Mouse (Mus musculus): ENCODE results near the gene Atg7. TPM values are rescaled to one million over a fixed set of nuclear protein-coding genes. Genes with fewer than 3 reads are reported as not detected.

The Atg7 gene
- total and polyA plus RNA-seq, 2 experiments from 2014 or later, result 17.1 to 21.5 TPM

DNA sequence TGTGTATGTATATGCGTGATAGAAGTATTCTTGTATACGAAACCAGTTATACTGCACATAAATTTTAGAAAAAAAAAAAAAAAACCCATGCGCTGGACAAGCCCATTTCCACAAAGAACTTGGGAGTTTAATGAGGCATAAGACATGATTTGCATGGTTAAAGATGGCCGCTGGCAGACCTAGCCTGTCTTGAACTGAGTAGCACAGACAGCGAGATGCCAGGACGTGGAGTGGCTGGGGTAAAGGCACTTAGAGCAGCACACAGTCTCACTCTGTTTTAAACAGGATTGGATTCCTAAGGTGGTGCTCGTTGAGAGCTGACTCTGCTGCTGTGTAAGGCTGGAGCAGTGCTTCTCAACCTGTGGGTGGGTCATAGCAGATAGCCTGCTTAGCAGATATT, 192.4 kb downstream of the Atg7 start:
- H3K27ac ChIP-seq (ENCODE audit: low read depth, low read length), result no peak overlapping the region
- DNase-seq (ENCODE audit: low spot score), result no peak
- H3K4me1 ChIP-seq (ENCODE audit: insufficient read depth, low read length), result no peaks in the 10 kb centered on the region
- H3K4me3 ChIP-seq (ENCODE audit: low read depth, low read length), result no peak overlapping the region
- H3K9ac ChIP-seq (replicated peaks; ENCODE audit: low read length, poor library complexity, severe bottlenecking), result no peak overlapping the region
- H3K27me3 ChIP-seq (ENCODE audit: insufficient read depth, low read length), result no peaks in the 10 kb centered on the region
- 89% methylated on average over 7 of the region's 7 CpGs for WGBS
- no peak overlapping the region for H3K4me2 ChIP-seq (ENCODE audit: low read depth, low read length, poor library complexity, severe bottlenecking)
- no peaks in the 10 kb centered on the region for H3K9me3 ChIP-seq (ENCODE audit: low read length)
- no peaks in the 10 kb centered on the region for H3K36me3 ChIP-seq (ENCODE audit: insufficient read depth, low read length)
- ATAC-seq (ENCODE audit: low FRiP score), result no peak
- TF ChIP-seq CTCF (IDR thresholded peaks at IDR 0.05), result no peak

DNA sequence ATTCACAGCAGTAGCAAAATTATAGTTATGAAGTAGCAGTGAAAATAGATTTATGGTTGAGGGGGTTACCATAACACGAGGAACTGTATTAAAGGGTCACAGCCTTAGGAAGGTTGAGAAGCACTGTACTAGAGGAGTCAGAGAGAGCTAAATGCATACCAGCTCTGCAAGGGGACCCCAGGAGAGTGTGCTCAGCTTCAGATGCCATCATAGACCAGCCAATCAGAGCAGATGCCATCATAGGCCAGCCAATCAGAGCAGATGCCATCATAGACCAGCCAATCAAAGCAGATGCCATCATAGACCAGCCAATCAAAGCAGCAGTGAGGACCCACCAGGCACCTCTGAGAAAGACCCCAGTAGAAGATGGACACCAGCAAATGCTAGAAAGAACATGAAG, 192.9 kb downstream of the Atg7 start:
- no peaks in the 10 kb centered on the region for H3K36me3 ChIP-seq (ENCODE audit: insufficient read depth, low read length)
- H3K9ac ChIP-seq (replicated peaks; ENCODE audit: low read length, poor library complexity, severe bottlenecking), result no peak overlapping the region
- H3K27ac ChIP-seq (ENCODE audit: low read depth, low read length), result no peak overlapping the region
- DNase-seq (ENCODE audit: low spot score), result no peak
- H3K9me3 ChIP-seq (ENCODE audit: low read length), result no peaks in the 10 kb centered on the region
- H3K4me1 ChIP-seq (ENCODE audit: insufficient read depth, low read length), result no peaks in the 10 kb centered on the region
- H3K27me3 ChIP-seq (ENCODE audit: insufficient read depth, low read length), result no peaks in the 10 kb centered on the region
- no peak overlapping the region for H3K4me3 ChIP-seq (ENCODE audit: low read depth, low read length)
- ATAC-seq (ENCODE audit: low FRiP score), result no peak
- no peak for TF ChIP-seq CTCF (IDR thresholded peaks at IDR 0.05)
- WGBS, result 84% methylated on average over 1 of the region's 1 CpGs
- H3K4me2 ChIP-seq (ENCODE audit: low read depth, low read length, poor library complexity, severe bottlenecking), result no peak overlapping the region

DNA sequence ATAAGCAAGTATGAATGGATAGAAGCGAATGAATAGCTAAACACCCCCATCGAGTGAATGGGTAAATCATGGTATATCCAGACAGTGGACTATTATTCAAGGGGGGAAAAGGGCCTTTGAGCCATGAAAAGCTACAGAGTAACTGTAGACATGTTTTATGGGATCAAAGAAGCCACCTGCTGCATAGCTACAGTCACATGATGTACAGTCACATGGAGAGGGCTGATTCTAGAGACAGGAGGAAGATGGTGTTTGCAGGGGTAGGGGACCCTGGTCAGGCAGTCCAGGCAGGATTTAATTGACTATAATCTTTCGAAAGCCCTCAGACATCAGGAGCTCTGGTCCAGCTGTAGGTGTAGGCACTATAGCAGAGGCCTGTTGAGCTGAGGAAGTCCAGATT, 193.5 kb downstream of the Atg7 start:
- no peaks in the 10 kb centered on the region for H3K9me3 ChIP-seq (ENCODE audit: low read length)
- H3K9ac ChIP-seq (replicated peaks; ENCODE audit: low read length, poor library complexity, severe bottlenecking), result no peak overlapping the region
- H3K4me2 ChIP-seq (ENCODE audit: low read depth, low read length, poor library complexity, severe bottlenecking), result no peak overlapping the region
- H3K36me3 ChIP-seq (ENCODE audit: insufficient read depth, low read length), result no peaks in the 10 kb centered on the region
- H3K4me1 ChIP-seq (ENCODE audit: insufficient read depth, low read length), result no peaks in the 10 kb centered on the region
- H3K27me3 ChIP-seq (ENCODE audit: insufficient read depth, low read length), result no peaks in the 10 kb centered on the region
- 77% methylated on average over 3 of the region's 3 CpGs for WGBS
- no peak for TF ChIP-seq CTCF (IDR thresholded peaks at IDR 0.05)
- no peak overlapping the region for H3K27ac ChIP-seq (ENCODE audit: low read depth, low read length)
- ATAC-seq (ENCODE audit: low FRiP score), result no peak
- H3K4me3 ChIP-seq (ENCODE audit: low read depth, low read length), result no peak overlapping the region
- DNase-seq (ENCODE audit: low spot score), result no peak

DNA sequence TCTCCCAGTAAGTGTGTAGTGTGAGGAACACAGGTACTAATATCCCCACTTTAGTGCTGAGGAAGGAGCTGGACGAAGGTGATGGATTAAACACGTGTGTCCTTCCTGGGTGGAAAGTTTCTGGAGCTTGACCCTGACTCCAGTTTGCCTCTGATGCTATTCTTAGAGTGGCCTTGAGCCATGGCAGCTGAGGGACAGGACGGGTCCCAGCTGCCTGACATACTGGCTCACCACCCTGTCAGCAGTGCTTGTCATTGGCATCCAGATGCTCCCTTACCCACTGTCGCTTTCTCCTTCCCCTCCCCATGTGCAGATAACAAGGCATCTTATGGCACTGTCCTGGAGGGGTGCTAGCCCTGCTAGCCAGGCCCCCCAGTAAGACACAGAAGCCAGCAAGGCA, 196.0 kb downstream of the Atg7 start:
- H3K27ac ChIP-seq (ENCODE audit: low read depth, low read length), result no peak overlapping the region
- no peak for TF ChIP-seq CTCF (IDR thresholded peaks at IDR 0.05)
- 0 out of 2 replicates have a peak, but pooled peaks cover 2% of the 10 kb centered on the region for H3K4me1 ChIP-seq (ENCODE audit: insufficient read depth, low read length)
- H3K9ac ChIP-seq (replicated peaks; ENCODE audit: low read length, poor library complexity, severe bottlenecking), result no peak overlapping the region
- H3K4me2 ChIP-seq (ENCODE audit: low read depth, low read length, poor library complexity, severe bottlenecking), result no peak overlapping the region
- ATAC-seq (ENCODE audit: low FRiP score) (no peak), DNase-seq (ENCODE audit: low spot score) (no peak)
- WGBS, result 92% methylated on average over 4 of the region's 4 CpGs
- no peaks in the 10 kb centered on the region for H3K9me3 ChIP-seq (ENCODE audit: low read length)
- no peak overlapping the region for H3K4me3 ChIP-seq (ENCODE audit: low read depth, low read length)
- no peaks in the 10 kb centered on the region for H3K36me3 ChIP-seq (ENCODE audit: insufficient read depth, low read length)
- no peaks in the 10 kb centered on the region for H3K27me3 ChIP-seq (ENCODE audit: insufficient read depth, low read length)

DNA sequence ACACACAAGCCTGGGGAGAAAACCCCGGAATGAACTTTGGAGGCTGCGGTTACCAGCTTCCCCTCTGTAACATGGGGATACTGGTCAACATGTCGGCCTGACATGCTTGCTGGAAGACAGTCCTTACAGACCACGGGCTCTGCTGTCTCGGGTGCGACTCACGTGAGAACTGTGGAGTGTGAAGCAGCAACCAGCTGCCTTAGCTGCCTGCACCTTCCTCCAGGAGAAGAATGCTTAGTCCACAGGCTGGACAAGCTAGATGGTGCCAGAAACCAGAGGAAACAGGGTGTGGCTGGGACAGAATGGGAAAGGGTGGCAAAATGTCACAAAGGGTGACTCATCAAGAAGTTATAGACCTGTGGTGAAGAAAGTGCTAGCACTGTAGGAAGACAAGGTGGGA, 197.1 kb downstream of the Atg7 start:
- ATAC-seq (ENCODE audit: low FRiP score), result no peak
- Histone ChIP-seq H3K9me3 (ENCODE audit: low read length) (no peaks in the 10 kb centered on the region), H3K27me3 (ENCODE audit: insufficient read depth, low read length) (no peaks in the 10 kb centered on the region), H3K4me2 (ENCODE audit: low read depth, low read length, poor library complexity, severe bottlenecking) (no peak overlapping the region), H3K4me3 (ENCODE audit: low read depth, low read length) (no peak overlapping the region), H3K9ac (replicated peaks; ENCODE audit: low read length, poor library complexity, severe bottlenecking) (no peak overlapping the region), H3K4me1 (ENCODE audit: insufficient read depth, low read length) (0 out of 2 replicates have a peak, but pooled peaks cover 2% of the 10 kb centered on the region), H3K36me3 (ENCODE audit: insufficient read depth, low read length) (no peaks in the 10 kb centered on the region), H3K27ac (ENCODE audit: low read depth, low read length) (no peak overlapping the region)
- no peak for DNase-seq (ENCODE audit: low spot score)
- WGBS, result 92% methylated on average over 7 of the region's 7 CpGs
- TF ChIP-seq CTCF (IDR thresholded peaks at IDR 0.05), result no peak

DNA sequence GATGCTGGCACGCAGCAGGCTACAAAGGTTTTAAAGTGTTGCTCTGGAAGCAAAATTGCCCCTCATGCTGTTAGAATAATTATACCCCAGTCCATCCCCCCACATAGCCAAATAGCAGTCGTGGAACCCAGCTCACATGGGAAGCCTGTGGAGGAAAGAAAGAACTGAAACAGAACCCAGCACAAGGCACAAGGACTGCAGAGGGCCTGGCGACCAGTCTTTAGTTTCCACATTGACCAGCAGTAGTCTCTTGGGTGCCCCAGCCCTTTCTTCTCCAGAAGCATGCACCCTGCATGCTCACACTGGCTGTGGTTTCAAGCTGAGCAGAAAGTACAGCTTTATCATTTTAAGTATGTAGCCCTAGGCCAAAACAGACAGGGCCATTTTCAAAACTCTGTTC, 199.2 kb downstream of the Atg7 start:
- Histone ChIP-seq H3K27ac (ENCODE audit: low read depth, low read length) (no peak overlapping the region), H3K4me1 (ENCODE audit: insufficient read depth, low read length) (peaks cover 4% of the 10 kb centered on the region; the same call in 1 of the 2 replicates), H3K4me3 (ENCODE audit: low read depth, low read length) (no peak overlapping the region), H3K4me2 (ENCODE audit: low read depth, low read length, poor library complexity, severe bottlenecking) (no peak overlapping the region), H3K9me3 (ENCODE audit: low read length) (no peaks in the 10 kb centered on the region), H3K9ac (replicated peaks; ENCODE audit: low read length, poor library complexity, severe bottlenecking) (no peak overlapping the region), H3K27me3 (ENCODE audit: insufficient read depth, low read length) (no peaks in the 10 kb centered on the region), H3K36me3 (ENCODE audit: insufficient read depth, low read length) (no peaks in the 10 kb centered on the region)
- ATAC-seq (ENCODE audit: low FRiP score) (no peak), DNase-seq (ENCODE audit: low spot score) (no peak)
- WGBS, result 68% methylated on average over 3 of the region's 3 CpGs
- no peak for TF ChIP-seq CTCF (IDR thresholded peaks at IDR 0.05)

All from midbrain, postnatal 0 days (tissue).